Mouse (Mus musculus) kidney, adult 2 months (tissue): Measurements from ENCODE around the gene Urad.

Experiments used
- CTCF ChIP-seq: fragments of 200-500 bp; conservative IDR thresholded peaks from 2 replicates; pipeline ENCODE4 v1.5.1; 2011; ENCODE audit warnings: low read depth, mild to moderate bottlenecking, control low read depth, low read length, moderate library complexity, mixed read lengths; ENCODE audit not compliant: insufficient read depth, insufficient read length
- POLR2A ChIP-seq: fragments of 200-500 bp; IDR thresholded peaks from one replicate; pipeline ENCODE4 v1.6.1; 2011; ENCODE audit warnings: low read depth, low read length, control low read depth

- TF ChIP-seq CTCF (no peak), POLR2A (no peak)
These were observed 7.4 kb downstream of the Urad start for GRCm38 (mm10) chr5:147314646-147315431.
